Mouse (Mus musculus) hindbrain, embryonic 15.5 days (tissue): ENCODE results near the gene Pus3. TPM values are rescaled to one million over a fixed set of nuclear protein-coding genes. Genes with fewer than 3 reads are reported as not detected.

Source experiments
- ATAC-seq: fragments of 200-750 bp; cut with Nextera tagmentation; 2 replicates; pipeline ENCODE4 v1.8.0; 2017; ENCODE audit warnings: low read depth, moderate number of reproducible peaks, moderate TSS enrichment; ENCODE audit not compliant: low FRiP score
- H3K27ac ChIP-seq: fragments of 300-500 bp; sonication (generic); replicated peaks from 2 replicates; pipeline ENCODE4 v1.5.1; 2015; ENCODE audit warnings: mild to moderate bottlenecking, inconsistent platforms
- H3K27me3 ChIP-seq: fragments of 300-500 bp; sonication (generic); 2 replicates; pipeline ENCODE4 v1.6.1; 2015; ENCODE audit warnings: control low read depth, inconsistent platforms
- H3K36me3 ChIP-seq: fragments of 300-500 bp; sonication (generic); 2 replicates; pipeline ENCODE4 v1.6.1; 2015; ENCODE audit warnings: control low read depth, inconsistent platforms
- H3K4me1 ChIP-seq: fragments of 300-500 bp; sonication (generic); replicated peaks from 2 replicates; pipeline ENCODE4 v1.6.1; 2015; ENCODE audit warnings: control low read depth, inconsistent platforms
- H3K4me2 ChIP-seq: fragments of 300-500 bp; sonication (generic); 2 replicates; pipeline ENCODE4 v1.6.1; 2015; ENCODE audit warnings: moderate library complexity, mild to moderate bottlenecking, inconsistent platforms
- H3K4me3 ChIP-seq: fragments of 300-500 bp; sonication (generic); 2 replicates; pipeline ENCODE4 v1.5.1; 2015; ENCODE audit warnings: mild to moderate bottlenecking, inconsistent platforms
- H3K9ac ChIP-seq: fragments of 300-500 bp; sonication (generic); 2 replicates; pipeline ENCODE4 v1.6.1; 2015; ENCODE audit warnings: inconsistent platforms
- H3K9me3 ChIP-seq: fragments of 300-500 bp; sonication (generic); 2 replicates; pipeline ENCODE4 v1.6.1; 2016; ENCODE audit warnings: control low read depth, inconsistent platforms
- WGBS: fragments of 180-500 bp; shearing (Covaris S2); methylation state at CpG from one replicate; pipeline ENCODE4 v1.1.7; 2015; 5-methylcytosine and 5-hydroxymethylcytosine counted together
- polyA plus RNA-seq: library from polyadenylated mRNA; unstranded; fragments of >200 nt; fragmentation: Nextera tagmentation; extraction: Ambion mirVana; gene quantifications from 2 replicates; pipeline ENCODE4 v1.2.1, GENCODE M21; 2015

Pus3 gene
- polyA plus RNA-seq, 1 experiment from 2014 or later, result 15.6 TPM

- Histone ChIP-seq H3K4me3 (no peak overlapping the region), H3K9ac (no peak overlapping the region), H3K4me2 (no peak overlapping the region), H3K36me3 (peaks cover 24% of the 10 kb centered on the region), H3K27me3 (no peaks in the 10 kb centered on the region), H3K9me3 (no peaks in the 10 kb centered on the region), H3K27ac (no peak overlapping the region), H3K4me1 (peaks cover 18% of the 10 kb centered on the region)
- 84% methylated on average over 12 of the region's 12 CpGs for WGBS
- no peak for ATAC-seq
Observed at GRCm38 (mm10) chr9:35556494-35557102, 1.8 kb upstream of the Pus3 start.

GRCm38 (mm10) chr9:35559009-35559890 lies 855 bp downstream of the Pus3 start:
- peak; percentile 89 for ATAC-seq
- Histone ChIP-seq H3K9ac (peak overlapping the region; percentile 66), H3K9me3 (no peaks in the 10 kb centered on the region), H3K4me3 (peak overlapping the region; percentile 47), H3K36me3 (peaks cover 15% of the 10 kb centered on the region), H3K4me2 (peak overlapping the region; percentile 85), H3K4me1 (peaks cover 18% of the 10 kb centered on the region), H3K27ac (peak overlapping the region; percentile 87), H3K27me3 (no peaks in the 10 kb centered on the region)
- 3% methylated on average over 31 of the region's 31 CpGs for WGBS

GRCm38 (mm10) chr9:35561076-35561475 lies 2.7 kb downstream of the Pus3 start:
- no peak overlapping the region for H3K27ac ChIP-seq
- no peak overlapping the region for H3K4me3 ChIP-seq
- no peak for ATAC-seq
- peaks cover 24% of the 10 kb centered on the region for H3K36me3 ChIP-seq
- H3K4me1 ChIP-seq, result peaks cover 18% of the 10 kb centered on the region
- H3K4me2 ChIP-seq, result no peak overlapping the region
- 91% methylated on average over 11 of the region's 11 CpGs for WGBS
- H3K9ac ChIP-seq, result no peak overlapping the region; the same call in 1 of the 2 replicates
- H3K9me3 ChIP-seq, result no peaks in the 10 kb centered on the region
- H3K27me3 ChIP-seq, result no peaks in the 10 kb centered on the region

- no peak overlapping the region for H3K4me2 ChIP-seq
- no peak overlapping the region for H3K4me3 ChIP-seq
- no peak overlapping the region; the same call in 1 of the 2 replicates for H3K9ac ChIP-seq
- no peak for ATAC-seq
- H3K9me3 ChIP-seq, result no peaks in the 10 kb centered on the region
- H3K27ac ChIP-seq, result no peak overlapping the region
- H3K27me3 ChIP-seq, result no peaks in the 10 kb centered on the region
- peaks cover 18% of the 10 kb centered on the region for H3K4me1 ChIP-seq
- H3K36me3 ChIP-seq, result peaks cover 28% of the 10 kb centered on the region
- 93% methylated on average over 6 of the region's 6 CpGs for WGBS
Observed at GRCm38 (mm10) chr9:35561583-35561982, 3.2 kb downstream of the Pus3 start.

GRCm38 (mm10) chr9:35564536-35565240 lies 6.3 kb downstream of the Pus3 start:
- H3K36me3 ChIP-seq, result peaks cover 37% of the 10 kb centered on the region
- H3K9me3 ChIP-seq, result no peaks in the 10 kb centered on the region
- H3K4me1 ChIP-seq, result peaks cover 15% of the 10 kb centered on the region
- H3K4me2 ChIP-seq, result no peak overlapping the region
- H3K27me3 ChIP-seq, result no peaks in the 10 kb centered on the region
- H3K27ac ChIP-seq, result no peak overlapping the region
- H3K9ac ChIP-seq, result no peak overlapping the region
- ATAC-seq, result no peak
- 93% methylated on average over 5 of the region's 5 CpGs for WGBS
- no peak overlapping the region for H3K4me3 ChIP-seq

GRCm38 (mm10) chr9:35567995-35568394 lies 9.6 kb downstream of the Pus3 start:
- no peak for ATAC-seq
- H3K27me3 ChIP-seq, result no peaks in the 10 kb centered on the region

GRCm38 (mm10) chr9:35569571-35570534 lies 11.5 kb downstream of the Pus3 start, which contains the start of the genes Pate2 and Hyls1:
TSS of gene Pate2 (plus strand) at chr9:35570284.
TSS of gene Hyls1 (minus strand) at chr9:35570398.
- WGBS, result under 1% methylated on average over 86 of the region's 86 CpGs
- peaks cover 21% of the 10 kb centered on the region for H3K36me3 ChIP-seq
- peak; percentile 98 for ATAC-seq
- no peaks in the 10 kb centered on the region for H3K9me3 ChIP-seq
- peak within 1 kb of the TSS; percentile 96 for H3K4me3 ChIP-seq
- H3K27ac ChIP-seq, result peak within 1 kb of the TSS; percentile 93
- H3K4me2 ChIP-seq, result peak within 1 kb of the TSS; percentile 73
- peak within 1 kb of the TSS; percentile 82 for H3K9ac ChIP-seq
- peaks cover 12% of the 10 kb centered on the region for H3K4me1 ChIP-seq
- H3K27me3 ChIP-seq, result peaks cover 6% of the 10 kb centered on the region; the same call in 1 of the 2 replicates

More at GRCm38 (mm10) chr9:35567995-35568394, 9.6 kb downstream of the Pus3 start:
- Histone ChIP-seq H3K4me1 (peaks cover 6% of the 10 kb centered on the region), H3K4me2 (no peak overlapping the region), H3K27ac (no peak overlapping the region), H3K9ac (no peak overlapping the region), H3K36me3 (peaks cover 26% of the 10 kb centered on the region), H3K4me3 (no peak overlapping the region), H3K9me3 (no peaks in the 10 kb centered on the region)
- WGBS, result 84% methylated on average over 3 of the region's 3 CpGs

GRCm38 (mm10) chr9:35570663-35571062 lies 12.3 kb downstream of the Pus3 start:
- WGBS, result 8% methylated on average over 5 of the region's 5 CpGs
- H3K4me3 ChIP-seq, result peak overlapping the region; percentile 96
- no peaks in the 10 kb centered on the region for H3K9me3 ChIP-seq
- peaks cover 13% of the 10 kb centered on the region for H3K36me3 ChIP-seq
- peaks cover 9% of the 10 kb centered on the region for H3K27me3 ChIP-seq
- ATAC-seq, result peak; percentile 19; the same call in 1 of the 2 replicates
- peak overlapping the region; percentile 73 for H3K4me2 ChIP-seq
- H3K9ac ChIP-seq, result peak overlapping the region; percentile 71
- peaks cover 12% of the 10 kb centered on the region for H3K4me1 ChIP-seq
- peak overlapping the region; percentile 93 for H3K27ac ChIP-seq

GRCm38 (mm10) chr9:35574416-35574815 lies 16.0 kb downstream of the Pus3 start:
- H3K4me2 ChIP-seq, result peak overlapping the region; percentile 72
- WGBS, result 5% methylated on average over 32 of the region's 32 CpGs
- no peaks in the 10 kb centered on the region for H3K9me3 ChIP-seq

GRCm38 (mm10) chr9:35587674-35588073 lies 29.3 kb downstream of the Pus3 start:
- H3K4me1 ChIP-seq, result no peaks in the 10 kb centered on the region
- H3K4me2 ChIP-seq, result no peak overlapping the region
- no peak overlapping the region for H3K4me3 ChIP-seq
- no peak overlapping the region for H3K9ac ChIP-seq
- no peaks in the 10 kb centered on the region for H3K27me3 ChIP-seq
- no peak for ATAC-seq
- H3K9me3 ChIP-seq, result no peaks in the 10 kb centered on the region
- H3K36me3 ChIP-seq, result no peaks in the 10 kb centered on the region
- 83% methylated on average over 1 of the region's 1 CpGs for WGBS
- no peak overlapping the region for H3K27ac ChIP-seq

More at GRCm38 (mm10) chr9:35574416-35574815, 16.0 kb downstream of the Pus3 start:
- Histone ChIP-seq H3K9ac (no peak overlapping the region), H3K27ac (no peak overlapping the region), H3K4me1 (peaks cover 5% of the 10 kb centered on the region), H3K27me3 (peaks cover 9% of the 10 kb centered on the region), H3K4me3 (peak overlapping the region; percentile 41), H3K36me3 (no peaks in the 10 kb centered on the region)
- no peak for ATAC-seq

GRCm38 (mm10) chr9:35592903-35593302 lies 34.5 kb downstream of the Pus3 start:
- Histone ChIP-seq H3K27ac (no peak overlapping the region), H3K36me3 (no peaks in the 10 kb centered on the region), H3K9me3 (no peaks in the 10 kb centered on the region), H3K4me3 (no peak overlapping the region), H3K27me3 (no peaks in the 10 kb centered on the region), H3K9ac (no peak overlapping the region), H3K4me2 (no peak overlapping the region), H3K4me1 (no peaks in the 10 kb centered on the region)
- ATAC-seq, result no peak
- WGBS, result 9% methylated on average over 2 of the region's 2 CpGs
